Mouse (Mus musculus): ENCODE data around the gene Arhgdig.

Arhgdig gene

GRCm38 (mm10) chr17:26207686-26208085, at the start of gene Arhgdig:
Arhgdig (minus strand) TSS chr17:26207786.
- DNase-seq = no peak

DNA sequence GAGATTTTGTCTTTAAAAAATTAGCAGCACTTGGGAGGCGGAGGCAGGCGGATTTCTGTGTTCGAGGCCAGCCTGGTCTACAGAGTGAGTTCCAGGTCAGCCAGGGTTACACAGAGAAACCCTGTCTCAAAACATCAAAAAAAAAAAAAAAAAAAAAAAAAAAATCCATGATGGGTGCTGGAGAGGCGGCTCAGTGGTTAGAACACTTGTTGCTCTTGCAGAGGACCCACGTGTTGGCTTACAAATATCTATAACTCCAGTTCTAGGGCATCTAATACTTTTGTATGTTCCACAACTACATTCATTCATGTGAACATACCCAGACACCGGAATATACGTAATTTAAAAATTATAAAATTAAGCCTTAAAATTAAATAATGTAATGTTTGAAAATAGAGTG, 47.7 kb upstream of the Arhgdig start:
- DNase-seq = no peak

DNA sequence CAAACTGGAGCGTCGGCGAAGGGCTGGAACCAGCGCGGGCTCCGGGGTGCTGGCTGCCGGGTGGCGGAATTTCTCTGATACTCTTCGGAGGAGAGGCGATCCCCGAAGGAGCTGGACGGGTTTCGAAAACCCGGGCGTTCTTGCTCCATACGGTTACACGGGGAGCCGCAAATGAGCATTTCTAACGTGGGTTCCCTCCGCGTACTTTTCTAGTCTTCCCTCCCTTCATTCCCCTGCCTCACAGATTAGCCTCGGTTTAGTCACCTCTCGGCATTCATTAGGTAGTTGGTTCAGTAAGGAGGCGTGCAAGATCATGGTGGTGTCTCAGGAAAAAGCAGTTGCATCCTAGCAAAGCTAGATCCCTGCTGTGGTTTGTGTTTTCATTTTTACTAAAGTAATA, 45.8 kb upstream of the Arhgdig start:
- no peak for DNase-seq

DNA sequence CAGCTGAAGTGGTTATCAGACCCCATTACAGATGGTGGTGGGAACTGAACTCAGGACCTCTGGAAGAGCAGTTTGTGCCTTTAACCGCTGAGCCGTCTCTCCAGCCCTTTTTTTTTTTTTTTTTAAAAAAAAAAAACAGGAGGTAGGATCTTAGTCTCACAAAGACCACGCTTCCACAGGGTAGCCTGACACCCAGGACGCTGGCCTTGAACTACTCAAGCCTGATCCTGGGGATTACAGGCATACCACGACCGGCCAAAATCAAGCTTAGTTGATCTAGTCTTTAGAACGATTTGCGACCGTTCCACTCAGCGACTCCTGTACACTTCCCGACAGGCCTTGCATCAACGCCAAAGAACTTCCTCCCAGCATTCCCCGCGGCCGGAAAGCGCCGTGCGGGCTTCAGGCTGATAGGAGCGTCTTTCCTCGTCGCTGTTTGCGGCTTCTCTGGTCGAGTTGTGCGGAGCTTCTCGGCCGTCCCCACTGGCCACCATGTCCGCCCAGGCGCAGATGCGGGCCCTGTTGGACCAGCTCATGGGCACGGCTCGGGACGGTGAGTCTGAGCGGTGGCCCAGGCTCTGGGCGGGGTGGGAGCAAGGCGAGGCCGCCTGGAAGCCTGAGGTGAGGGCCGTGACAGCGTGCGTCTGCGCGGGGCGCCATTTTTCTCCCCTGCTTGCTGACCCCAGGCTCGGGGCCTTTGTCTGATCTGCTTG, 45.1 kb upstream of the Arhgdig start, which contains the start of gene Luc7l:
Gene Luc7l (plus strand): TSS at position 358 of the 713 bp plus-strand sequence.
- DNase-seq = peak; percentile 96

- DNase-seq = no peak
Observed at GRCm38 (mm10) chr17:26251886-26252538, 44.4 kb upstream of the Arhgdig start.

GRCm38 (mm10) chr17:26244101-26244841, 36.7 kb upstream of the Arhgdig start, which contains the start of gene Fam234a:
Fam234a (minus strand) TSS chr17:26244242.
- peak; percentile 90 for DNase-seq

- no peak for DNase-seq
Observed at GRCm38 (mm10) chr17:26243471-26244100, 36.0 kb upstream of the Arhgdig start.

DNA sequence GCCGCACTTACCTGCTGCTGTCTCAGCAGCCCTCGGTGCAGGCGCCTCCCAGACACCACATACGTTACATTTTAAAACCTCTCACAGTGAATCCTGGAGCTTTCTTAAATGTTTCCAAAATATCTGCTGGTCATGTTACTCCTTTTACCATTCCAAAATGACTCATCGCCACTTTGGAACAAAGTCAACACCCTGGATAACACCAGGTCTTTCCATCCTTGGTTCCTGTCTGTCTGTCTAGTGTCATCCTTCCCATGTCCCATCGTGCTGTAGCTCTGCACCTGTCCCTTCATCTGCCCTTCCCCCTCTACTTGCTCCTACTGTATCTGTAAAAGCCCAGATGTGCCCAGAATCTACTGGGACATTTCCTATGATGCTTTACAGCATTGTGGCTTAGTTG, 33.4 kb upstream of the Arhgdig start:
- no peak for DNase-seq

DNA sequence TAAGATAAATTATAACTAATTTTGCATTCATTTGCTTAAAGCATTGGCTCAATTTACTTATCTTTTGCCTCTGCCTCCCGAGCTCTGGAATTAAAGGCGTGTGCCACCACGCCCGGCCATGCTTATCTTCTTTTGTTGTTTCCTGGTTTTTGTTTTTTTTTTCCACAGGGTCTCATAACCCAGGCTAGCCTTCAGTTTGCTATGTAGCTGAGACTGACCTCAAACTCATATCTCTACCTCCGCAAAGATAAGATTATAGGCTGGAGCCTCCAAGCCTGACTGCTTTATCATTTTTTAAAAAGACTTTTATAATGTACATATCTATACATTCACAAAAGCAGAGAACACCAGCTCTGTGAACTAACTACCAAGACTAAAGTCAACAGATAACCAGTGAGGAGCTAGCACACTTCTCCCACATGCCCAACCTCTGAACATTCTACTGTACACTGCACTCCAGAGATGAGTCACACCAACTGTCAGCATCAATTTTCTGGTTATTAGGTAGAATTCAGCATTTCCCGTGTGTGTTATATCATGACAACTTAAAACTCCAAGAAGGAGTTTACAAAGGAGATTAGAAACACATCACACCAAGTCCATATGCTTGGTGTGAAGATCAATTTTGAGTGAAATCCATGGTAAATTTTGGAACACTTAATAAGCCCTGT, 32.7 kb upstream of the Arhgdig start:
- DNase-seq = no peak

DNA sequence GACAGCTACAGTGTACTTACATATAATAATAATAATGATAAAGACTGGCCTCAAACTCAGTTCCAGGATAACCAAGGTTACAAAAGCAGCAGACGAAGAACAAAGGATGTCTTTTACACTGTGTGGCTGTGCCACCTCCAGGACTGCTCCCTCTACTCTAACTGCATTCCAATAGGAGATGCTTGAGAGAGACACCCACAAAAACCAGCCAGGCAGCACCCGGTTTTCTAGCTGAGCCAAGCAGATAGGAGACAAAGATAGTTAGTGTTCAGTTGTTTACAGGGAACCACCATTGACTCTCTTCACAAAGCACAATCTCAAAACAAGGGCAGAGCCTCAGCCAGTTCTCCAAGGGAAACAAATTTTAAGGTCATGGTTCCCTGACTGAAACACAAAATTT, 32.0 kb upstream of the Arhgdig start:
- no peak for DNase-seq

DNA sequence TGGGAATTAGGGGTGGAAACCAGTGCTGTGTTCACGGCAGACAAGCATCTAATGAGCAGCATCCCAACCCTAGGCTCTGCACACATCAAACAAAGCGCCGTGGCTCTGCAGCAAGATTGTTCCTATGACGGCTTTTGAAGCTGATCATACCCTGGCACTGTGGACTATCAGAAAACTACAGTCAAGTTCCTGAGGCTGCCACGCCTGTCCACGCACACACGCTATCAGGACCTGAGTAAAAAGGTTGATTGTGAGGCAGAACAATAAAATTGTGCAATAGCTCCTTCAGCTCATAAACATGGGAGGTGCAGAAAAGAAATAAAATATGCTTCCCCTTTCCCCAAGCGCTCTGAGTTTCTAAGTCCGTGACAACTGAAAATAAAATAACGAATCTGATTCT, 30.1 kb upstream of the Arhgdig start:
- no peak for DNase-seq

DNA sequence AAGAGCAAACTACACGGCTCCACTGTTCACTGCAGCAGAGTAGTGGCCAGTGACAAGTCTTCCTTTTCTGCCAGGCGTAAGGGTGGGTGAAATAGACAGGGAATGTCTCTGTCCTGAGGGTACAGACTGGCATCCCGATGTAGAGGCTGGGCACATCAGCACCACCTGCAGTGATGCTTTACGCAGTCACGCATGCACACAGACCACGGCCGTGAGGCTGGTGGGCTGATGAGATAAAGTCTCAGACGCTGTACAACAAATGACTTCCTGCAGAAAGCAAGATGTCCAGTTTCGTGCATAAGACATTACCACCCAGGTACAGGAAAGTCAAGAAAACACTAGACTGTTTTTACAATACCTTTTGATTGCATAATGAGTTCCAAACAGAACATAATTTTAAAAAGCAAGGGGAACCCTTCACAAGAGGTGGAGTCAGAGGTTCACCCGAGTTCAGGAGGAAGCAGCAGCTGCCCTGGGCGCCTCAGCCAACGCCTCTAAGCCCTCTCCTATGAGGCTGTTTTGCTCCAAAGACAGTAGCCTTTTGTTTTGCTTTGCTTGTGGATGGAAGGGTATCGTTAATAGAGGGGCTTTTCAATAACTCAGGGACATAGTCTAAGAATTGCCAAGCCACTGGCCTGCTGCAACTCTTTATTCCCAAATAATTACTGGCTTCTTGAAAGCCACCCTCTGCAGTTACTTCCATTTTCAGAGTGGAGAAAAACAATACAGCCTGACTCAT, 27.7 kb upstream of the Arhgdig start:
- no peak for DNase-seq

DNA sequence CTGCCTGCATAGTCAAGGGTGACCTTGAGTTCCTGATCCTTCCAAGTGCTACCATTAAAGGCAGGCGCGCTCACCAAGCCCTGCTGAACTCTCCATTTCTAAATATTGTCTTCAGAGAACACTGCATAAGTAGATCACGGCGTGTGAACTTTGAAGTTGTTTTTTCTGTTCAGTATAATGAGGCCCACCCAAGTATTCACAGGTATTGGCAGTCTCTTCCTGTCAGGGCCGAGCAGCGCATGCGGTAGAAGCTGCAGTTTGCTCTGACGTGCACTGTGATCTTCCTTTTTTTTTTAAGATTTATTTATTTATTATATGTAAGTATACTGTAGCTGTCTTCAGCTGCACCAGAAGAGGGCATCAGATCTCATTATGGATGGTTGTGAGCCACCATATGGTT, 26.8 kb upstream of the Arhgdig start:
- no peak for DNase-seq

- no peak for DNase-seq
Observed at GRCm38 (mm10) chr17:26232863-26233262, 25.3 kb upstream of the Arhgdig start.

DNA sequence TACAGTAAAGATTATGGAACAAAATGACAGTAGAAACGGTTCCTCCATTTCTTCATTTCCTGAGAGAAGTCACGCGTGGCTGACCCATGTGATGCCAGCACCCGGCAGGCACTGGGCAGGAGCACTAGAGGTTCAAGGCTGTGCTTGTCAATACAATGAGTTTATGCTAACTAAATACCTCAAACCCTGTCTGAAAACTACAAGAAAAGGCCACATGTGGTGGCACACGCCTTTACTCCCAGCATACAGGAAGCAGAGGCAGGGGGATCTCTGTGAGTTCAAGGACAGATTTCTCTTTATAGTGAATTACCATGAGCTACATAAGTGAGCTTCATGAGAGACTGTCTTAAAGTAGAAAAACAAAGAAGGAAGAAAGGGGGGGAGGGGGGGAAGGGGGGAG, 23.6 kb upstream of the Arhgdig start:
- DNase-seq = no peak

- DNase-seq = no peak
Observed at GRCm38 (mm10) chr17:26229776-26230175, 22.2 kb upstream of the Arhgdig start.

GRCm38 (mm10) chr17:26225150-26225549, 17.6 kb upstream of the Arhgdig start:
- DNase-seq = no peak

GRCm38 (mm10) chr17:26221508-26221907, 13.9 kb upstream of the Arhgdig start:
- no peak for DNase-seq

GRCm38 (mm10) chr17:26212681-26213080, 5.1 kb upstream of the Arhgdig start:
- no peak for DNase-seq

DNA sequence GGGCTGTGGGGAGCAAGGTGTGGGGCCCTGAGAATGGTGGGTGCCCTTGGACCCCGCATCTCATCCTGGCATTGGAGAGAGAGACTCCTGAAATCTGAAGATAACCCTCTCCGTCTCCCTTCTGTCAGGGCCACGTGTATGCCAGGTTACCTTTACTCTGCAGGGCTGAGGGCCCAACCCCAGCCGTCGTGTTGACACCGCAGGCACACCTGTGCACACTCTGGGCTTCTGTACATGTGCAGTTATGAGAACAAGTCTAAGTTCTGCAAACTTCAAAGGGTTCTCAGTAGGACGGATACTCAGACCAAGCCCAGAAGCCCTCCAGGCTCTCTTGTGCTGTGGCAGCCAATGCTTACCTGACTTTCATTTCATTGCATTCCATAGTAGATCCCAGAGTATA, 4.7 kb upstream of the Arhgdig start:
- no peak for DNase-seq

DNA sequence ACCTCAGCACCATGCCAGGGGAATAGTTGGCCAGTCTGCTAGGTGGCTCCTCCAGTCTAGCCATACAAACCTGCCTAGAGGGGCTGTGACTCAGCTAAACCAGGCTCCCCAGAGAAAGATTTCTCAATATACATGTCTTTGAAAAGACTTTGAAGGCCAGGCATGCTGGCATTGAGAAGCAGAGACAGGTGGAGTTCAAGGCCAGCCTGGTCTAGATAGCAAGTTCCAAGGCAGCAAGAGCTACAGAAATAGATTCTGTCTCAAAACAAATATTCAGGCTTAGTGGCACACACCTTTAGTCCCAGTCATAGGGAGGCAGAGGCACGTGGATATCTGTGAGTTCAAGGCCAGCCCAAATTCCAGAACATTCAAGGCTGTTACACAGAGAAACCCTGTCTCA, 1.2 kb downstream of the Arhgdig start:
- no peak for DNase-seq

DNA sequence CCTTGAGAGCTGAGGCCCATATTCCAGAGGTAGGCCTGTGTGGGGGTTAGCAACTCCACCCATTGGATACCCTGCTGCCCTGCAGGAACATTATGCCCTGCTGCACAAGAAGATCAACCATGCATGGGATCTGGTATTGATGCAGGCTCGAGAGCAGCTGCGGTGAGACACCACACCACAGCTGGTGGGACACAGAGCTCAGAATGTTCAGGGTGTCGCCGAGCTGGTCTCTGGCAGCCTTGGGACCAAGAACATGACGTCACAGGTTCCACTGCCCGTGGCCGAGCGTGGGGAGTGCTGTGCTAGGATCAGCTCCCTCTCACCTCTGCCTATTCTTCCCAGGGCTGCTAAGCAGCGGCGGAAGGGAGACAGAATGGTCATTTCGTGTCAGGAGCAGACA, 2.8 kb downstream of the Arhgdig start:
- DNase-seq = no peak
